In the genomic region with DNA sequence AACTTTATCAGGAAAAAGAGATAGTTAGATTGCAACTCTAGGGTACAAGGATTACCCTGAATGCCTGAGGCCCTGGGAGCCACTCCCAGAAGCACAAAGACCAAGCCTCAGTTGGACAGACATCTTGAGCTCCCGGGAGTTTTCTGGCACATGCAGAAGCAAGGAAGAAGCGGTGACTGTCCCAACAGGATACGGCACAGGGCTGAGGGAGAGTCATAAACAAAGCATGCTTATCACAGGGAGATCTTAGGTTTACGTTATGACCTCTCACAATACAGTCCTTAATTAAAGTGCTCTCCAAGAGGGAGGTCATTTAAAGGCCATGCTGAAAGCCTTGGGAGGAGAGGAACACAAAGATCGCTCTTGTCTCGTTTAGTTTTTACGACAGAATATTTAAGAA, we compare ENCODE assay signal across 22 mouse cellular contexts.
DNase-seq lines count a peak whose midpoint lies in the region; ATAC-seq and TF ChIP-seq lines count a peak whose summit lies in the region.
"Had no signal": no experiment of that assay in that cellular context is flagged by ENCODE, and none has a peak within 500 bp of the region (broad histone marks: within the 10 kb centered on the region; RNA-seq: fewer than 3 reads in every experiment).

No protein-coding gene starts in this region.

- peak; percentile 78 for TF ChIP-seq EP300 in lung, postnatal 0 days (IDR thresholded peaks at IDR 0.05)

- peak; percentile 67 for DNase-seq in kidney, postnatal 0 days (ENCODE audit: low spot score)
- DNase-seq in kidney, postnatal 25 days: no peak
- peak; percentile 45 for DNase-seq in embryo, embryonic 10.5 days (ENCODE audit: low spot score)
- peak; percentile 32 for DNase-seq in embryonic facial prominence, embryonic 14.5 days (ENCODE audit: low spot score)
- peak; percentile 68 for DNase-seq in lung, postnatal 0 days (ENCODE audit: low spot score)
- no peak for DNase-seq in spleen, postnatal 14 days (ENCODE audit: low spot score in 2 of 2)
- DNase-seq in layer of hippocampus, adult 8-10 months (ENCODE audit: low spot score in 2 of 2): no peak
- DNase-seq in thymus, postnatal 4 days: no peak
- DNase-seq: cerebellum, adult 11 months; cerebellum, postnatal 25 days; right cerebral cortex, adult 18-20 months; thymus, postnatal 14 days had no signal

- H3K27me3 ChIP-seq in kidney, postnatal 0 days (ENCODE audit: insufficient read depth, low read length): no peaks in the 10 kb centered on the region
- H3K27me3 ChIP-seq in embryonic facial prominence, embryonic 14.5 days (replicated peaks; ENCODE audit: control insufficient read depth, insufficient read depth, low read length): no peaks in the 10 kb centered on the region
- H3K27me3 ChIP-seq in lung, postnatal 0 days (replicated peaks; ENCODE audit: insufficient read depth, low read length): no peaks in the 10 kb centered on the region
- H3K27me3 ChIP-seq: embryonic facial prominence, embryonic 15.5 days; forebrain, embryonic 12.5 days; heart, embryonic 13.5 days; hindbrain, embryonic 12.5 days; limb, embryonic 13.5 days; liver, embryonic 15.5 days; neural tube, embryonic 15.5 days had no signal

- no peaks in the 10 kb centered on the region for H3K9me3 ChIP-seq in kidney, postnatal 0 days (replicated peaks; ENCODE audit: low read length)
- H3K9me3 ChIP-seq in embryonic facial prominence, embryonic 14.5 days (ENCODE audit: control insufficient read depth, low read length): no peaks in the 10 kb centered on the region
- H3K9me3 ChIP-seq in lung, postnatal 0 days (ENCODE audit: low read length): no peaks in the 10 kb centered on the region
- H3K9me3 ChIP-seq: embryonic facial prominence, embryonic 15.5 days; forebrain, embryonic 12.5 days; heart, embryonic 13.5 days; hindbrain, embryonic 12.5 days; limb, embryonic 13.5 days; liver, embryonic 15.5 days; neural tube, embryonic 15.5 days had no signal

- H3K36me3 ChIP-seq in kidney, postnatal 0 days (ENCODE audit: insufficient read depth, low read length): no peaks in the 10 kb centered on the region
- no peaks in the 10 kb centered on the region for H3K36me3 ChIP-seq in embryonic facial prominence, embryonic 14.5 days (ENCODE audit: control insufficient read depth, insufficient read depth, low read length)
- no peaks in the 10 kb centered on the region for H3K36me3 ChIP-seq in lung, postnatal 0 days (ENCODE audit: insufficient read depth, low read length)
- H3K36me3 ChIP-seq: embryonic facial prominence, embryonic 15.5 days; forebrain, embryonic 12.5 days; heart, embryonic 13.5 days; hindbrain, embryonic 12.5 days; limb, embryonic 13.5 days; liver, embryonic 15.5 days; neural tube, embryonic 15.5 days had no signal

- H3K4me1 ChIP-seq in kidney, postnatal 0 days (replicated peaks; ENCODE audit: insufficient read depth, low read length): 0 out of 2 replicates have a peak, but pooled peaks cover 4% of the 10 kb centered on the region
- peaks cover 8% of the 10 kb centered on the region for H3K4me1 ChIP-seq in embryonic facial prominence, embryonic 14.5 days (ENCODE audit: control insufficient read depth, insufficient read depth, low read length)
- H3K4me1 ChIP-seq in lung, postnatal 0 days (ENCODE audit: insufficient read depth, low read depth, low read length): peaks cover 6% of the 10 kb centered on the region; the same call in 1 of the 2 replicates
- H3K4me1 ChIP-seq: liver, embryonic 15.5 days had no signal

- H3K4me3 ChIP-seq in kidney, postnatal 0 days (replicated peaks; ENCODE audit: low read depth, low read length): no peak overlapping the region
- no peak overlapping the region for H3K4me3 ChIP-seq in embryonic facial prominence, embryonic 14.5 days (ENCODE audit: low read depth, low read length)
- no peak overlapping the region for H3K4me3 ChIP-seq in lung, postnatal 0 days (ENCODE audit: low read depth, low read length)
- H3K4me3 ChIP-seq: embryonic facial prominence, embryonic 15.5 days; forebrain, embryonic 12.5 days; heart, embryonic 13.5 days; hindbrain, embryonic 12.5 days; limb, embryonic 13.5 days; liver, embryonic 15.5 days; neural tube, embryonic 15.5 days had no signal

- 10% methylated on average over 7 of the region's 7 CpGs for WGBS in kidney, postnatal 0 days
- 21% methylated on average over 7 of the region's 7 CpGs for WGBS in embryonic facial prominence, embryonic 14.5 days
- 13% methylated on average over 7 of the region's 7 CpGs for WGBS in lung, postnatal 0 days

- H3K4me2 ChIP-seq in kidney, postnatal 0 days (ENCODE audit: low read length): 0 out of 2 replicates have a peak overlapping the region, but pooled peaks have one; percentile 2
- H3K4me2 ChIP-seq in embryonic facial prominence, embryonic 14.5 days (ENCODE audit: low read depth, low read length): no peak overlapping the region
- no peak overlapping the region for H3K4me2 ChIP-seq in lung, postnatal 0 days (replicated peaks; ENCODE audit: low read depth, low read length)
- H3K4me2 ChIP-seq: embryonic facial prominence, embryonic 15.5 days; forebrain, embryonic 12.5 days; heart, embryonic 13.5 days; hindbrain, embryonic 12.5 days; limb, embryonic 13.5 days; liver, embryonic 15.5 days; neural tube, embryonic 15.5 days had no signal

- H3K9ac ChIP-seq in kidney, postnatal 0 days (ENCODE audit: low read depth, low read length): no peak overlapping the region
- H3K9ac ChIP-seq in embryonic facial prominence, embryonic 14.5 days (ENCODE audit: low read depth, low read length): no peak overlapping the region
- no peak overlapping the region for H3K9ac ChIP-seq in lung, postnatal 0 days (replicated peaks; ENCODE audit: low read depth)
- H3K9ac ChIP-seq: embryonic facial prominence, embryonic 15.5 days; forebrain, embryonic 12.5 days; heart, embryonic 13.5 days; hindbrain, embryonic 12.5 days; limb, embryonic 13.5 days; liver, embryonic 15.5 days; neural tube, embryonic 15.5 days had no signal

- ATAC-seq in kidney, postnatal 0 days (replicated peaks; ENCODE audit: low FRiP score, low read depth): no peak
- ATAC-seq in embryonic facial prominence, embryonic 14.5 days (ENCODE audit: low read depth): no peak
- peak; percentile 91 for ATAC-seq in lung, postnatal 0 days
- ATAC-seq: activated CD4-positive, CD25-positive, alpha-beta regulatory T cell, adult 4 months; CD4-positive, CD25-positive, alpha-beta regulatory T cell, adult 4 months had no signal

- no peak for TF ChIP-seq CTCF in kidney, postnatal 0 days (IDR thresholded peaks at IDR 0.05; ENCODE audit: low read depth)
- TF ChIP-seq CTCF in lung, postnatal 0 days (IDR thresholded peaks at IDR 0.05): no peak

- no peak overlapping the region for H3K27ac ChIP-seq in kidney, postnatal 0 days
- H3K27ac ChIP-seq in embryonic facial prominence, embryonic 14.5 days (replicated peaks; ENCODE audit: low read depth, low read length): no peak overlapping the region
- H3K27ac ChIP-seq in lung, postnatal 0 days (ENCODE audit: low read length): no peak overlapping the region
- H3K27ac ChIP-seq: embryonic facial prominence, embryonic 15.5 days; forebrain, embryonic 12.5 days; heart, embryonic 13.5 days; hindbrain, embryonic 12.5 days; limb, embryonic 13.5 days; liver, embryonic 15.5 days; neural tube, embryonic 15.5 days; stomach, postnatal 0 days had no signal

Comparison
In these comparisons a context has a peak if more than half of its experiments do, and no peak if none do; other contexts are left out.
1. DNase-seq: peak in kidney, postnatal 0 days (single experiment), embryo, embryonic 10.5 days (single experiment), embryonic facial prominence, embryonic 14.5 days (single experiment) and lung, postnatal 0 days (single experiment); none in kidney, postnatal 25 days (0 of 2), spleen, postnatal 14 days (0 of 2), layer of hippocampus, adult 8-10 months (0 of 2) and thymus, postnatal 4 days (single experiment).